Mouse (Mus musculus): ENCODE measurements around the gene Grhpr.
"Not testable (repeated sequence)": the region's sequence is repeated elsewhere in the genome, so short reads cannot be mapped to it uniquely, and the experiment has no call there.

The Grhpr gene

GRCm38 (mm10) chr4:44981280-44981973 is at the start of gene Grhpr:
Gene Grhpr, plus strand, starts transcription at chr4:44981395.
- DNase-seq (ENCODE audit: low read depth, low spot score) = peak; percentile 88

- DNase-seq (ENCODE audit: low read depth, low spot score) = peak; percentile 55
These were observed 49.5 kb upstream of the Grhpr start for GRCm38 (mm10) chr4:44931732-44932131.

DNA sequence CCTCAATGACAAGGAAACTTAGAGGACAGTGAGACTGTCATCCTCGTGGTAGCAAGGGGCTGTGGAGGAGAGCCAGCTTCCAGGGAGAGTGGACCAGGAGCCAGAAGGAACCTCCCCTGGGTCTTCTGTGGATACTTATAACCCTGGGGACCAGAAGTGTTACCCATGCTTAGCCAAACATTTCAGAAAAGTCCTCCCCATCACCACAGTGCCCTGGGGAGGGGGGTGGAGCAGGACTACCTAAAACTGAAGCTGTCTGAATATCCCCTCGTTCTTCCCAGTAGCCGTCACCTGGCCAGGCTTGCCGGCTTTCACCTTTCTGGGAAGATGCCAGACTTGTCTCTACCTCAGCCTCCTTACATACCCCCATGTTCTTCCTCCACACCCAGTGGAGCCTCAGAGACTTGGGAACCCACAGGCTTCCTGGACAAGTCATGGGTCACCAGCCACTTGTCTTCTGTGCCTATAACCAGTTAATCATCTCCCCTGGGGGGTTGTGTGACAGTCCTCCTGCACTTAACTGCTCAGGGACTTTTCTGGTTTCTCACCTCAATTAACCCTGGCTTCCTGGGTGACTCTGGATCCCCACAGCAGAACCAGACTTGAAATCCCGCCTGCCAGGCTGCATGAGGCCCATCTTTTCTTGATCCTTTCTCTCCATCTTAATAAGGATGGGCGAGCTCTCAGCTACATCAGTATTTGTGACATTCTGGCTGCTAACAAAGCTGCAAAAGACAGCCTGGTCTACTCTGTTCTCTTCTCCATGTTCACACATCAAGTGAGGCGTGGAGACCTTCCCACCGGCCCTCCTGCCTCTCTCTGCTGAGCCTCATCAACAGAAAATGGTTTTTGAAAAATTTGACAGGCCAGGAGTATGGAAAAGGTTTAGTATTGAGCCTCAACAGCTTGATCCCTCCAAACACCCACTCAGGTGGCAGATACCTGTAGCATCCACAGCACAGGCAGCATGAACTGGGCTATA is 42.5 kb upstream of the Grhpr start:
- DNase-seq (ENCODE audit: low read depth, low spot score) = no peak

GRCm38 (mm10) chr4:44939576-44940249 is 41.5 kb upstream of the Grhpr start:
- DNase-seq (ENCODE audit: low read depth, low spot score) = no peak

DNA sequence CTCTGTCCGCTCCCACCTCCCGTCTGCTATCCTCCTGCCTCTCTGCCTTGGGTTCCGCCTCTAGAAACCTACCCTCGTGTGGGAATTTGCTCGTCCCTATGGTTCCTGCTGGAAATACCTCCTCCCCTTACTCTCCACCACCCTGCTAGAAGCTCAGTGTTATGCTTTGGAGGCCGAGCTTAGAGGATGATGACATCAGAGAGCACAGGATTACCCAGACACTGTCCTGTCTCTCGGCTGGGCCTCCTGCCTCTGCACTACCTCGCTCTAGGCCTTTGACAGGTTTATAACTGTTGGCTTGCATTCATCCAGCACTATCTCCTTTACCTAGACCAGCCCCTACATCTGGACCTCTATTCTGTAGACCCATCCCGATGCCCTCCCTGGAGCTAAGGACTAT is 40.9 kb upstream of the Grhpr start:
- no peak for DNase-seq (ENCODE audit: low read depth, low spot score)

- no peak for DNase-seq (ENCODE audit: low read depth, low spot score)
These were observed 39.0 kb upstream of the Grhpr start for GRCm38 (mm10) chr4:44942237-44942636.

DNA sequence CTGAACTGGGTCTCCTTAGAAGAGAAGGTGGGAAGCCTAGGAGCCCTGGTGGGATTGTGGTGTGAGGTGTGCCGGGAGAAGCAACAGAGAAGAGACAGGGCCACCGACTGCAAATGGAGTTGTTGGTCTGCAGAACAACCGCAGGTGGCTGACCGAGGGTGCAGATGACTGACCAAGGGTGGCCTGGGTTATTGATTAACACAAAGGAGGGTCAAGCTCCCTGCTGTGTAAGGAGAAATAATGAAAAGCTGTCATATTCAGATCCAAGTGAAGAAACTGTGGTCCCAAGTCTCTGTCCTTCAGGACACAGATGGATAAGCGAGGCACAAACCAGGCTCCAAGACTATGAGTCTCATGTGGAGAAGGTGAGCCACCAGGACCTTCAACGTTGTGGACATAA is 37.7 kb upstream of the Grhpr start:
- DNase-seq (ENCODE audit: low read depth, low spot score) = no peak

- no peak for DNase-seq (ENCODE audit: low read depth, low spot score)
These were observed 36.6 kb upstream of the Grhpr start for GRCm38 (mm10) chr4:44944426-44945075.

DNA sequence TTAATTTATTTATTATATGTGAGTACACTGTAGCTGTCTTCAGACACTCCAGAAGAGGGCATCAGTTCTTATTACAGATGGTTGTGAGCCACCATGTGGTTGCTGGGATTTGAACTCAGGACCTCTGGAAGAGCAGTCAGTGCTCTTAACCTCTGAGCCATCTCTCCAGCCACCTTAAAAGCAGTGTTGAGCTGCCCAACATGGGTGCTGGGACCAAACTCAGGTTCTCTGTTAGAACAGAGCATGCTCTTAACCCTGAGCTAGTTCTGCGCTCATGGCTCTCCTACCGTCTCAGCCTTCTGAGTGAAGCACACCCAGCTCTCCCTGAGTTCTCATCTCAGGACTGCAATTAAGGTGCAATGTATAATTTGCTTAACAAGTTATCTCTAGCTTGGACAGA is 35.1 kb upstream of the Grhpr start:
- DNase-seq (ENCODE audit: low read depth, low spot score) = not testable (repeated sequence)

DNA sequence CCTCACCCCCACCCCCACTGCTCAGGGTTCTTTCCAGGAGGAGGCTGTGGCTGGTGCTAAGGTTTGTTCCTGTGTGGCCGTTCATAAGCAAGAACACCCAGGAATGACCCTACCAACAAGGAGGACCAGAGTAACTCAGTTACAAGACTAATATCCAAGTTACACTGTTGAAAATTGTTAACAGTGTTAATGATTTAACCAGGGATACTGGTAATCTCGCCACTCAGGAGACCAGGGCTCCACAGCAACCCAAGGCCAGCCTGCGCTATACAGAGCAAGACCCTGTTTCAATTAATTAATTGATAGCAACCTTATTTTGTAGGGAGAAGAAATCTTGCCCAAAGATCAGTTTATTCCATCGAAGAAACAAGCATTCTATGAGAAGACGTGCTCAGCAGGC is 33.7 kb upstream of the Grhpr start:
- no peak for DNase-seq (ENCODE audit: low read depth, low spot score)

DNA sequence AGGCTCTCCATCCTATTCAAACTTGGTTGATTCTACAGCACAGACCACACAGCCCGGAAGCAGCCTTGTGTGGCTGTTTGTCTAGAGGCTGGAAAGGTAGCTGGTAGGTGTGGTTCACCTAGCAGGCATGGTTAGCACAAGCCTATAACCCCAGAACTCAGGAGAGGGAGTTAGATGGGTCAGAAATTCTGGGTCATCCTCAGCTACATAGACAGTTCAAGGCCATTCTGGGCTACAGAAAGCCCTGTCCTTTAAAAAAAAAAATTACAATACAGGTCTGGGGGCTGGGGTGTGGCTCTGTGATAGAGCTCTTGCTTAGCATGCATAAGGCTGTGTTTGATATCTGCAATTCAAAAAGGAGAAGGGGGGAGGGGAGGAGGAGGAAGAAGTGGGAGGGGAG is 32.9 kb upstream of the Grhpr start:
- DNase-seq (ENCODE audit: low read depth, low spot score) = no peak

DNA sequence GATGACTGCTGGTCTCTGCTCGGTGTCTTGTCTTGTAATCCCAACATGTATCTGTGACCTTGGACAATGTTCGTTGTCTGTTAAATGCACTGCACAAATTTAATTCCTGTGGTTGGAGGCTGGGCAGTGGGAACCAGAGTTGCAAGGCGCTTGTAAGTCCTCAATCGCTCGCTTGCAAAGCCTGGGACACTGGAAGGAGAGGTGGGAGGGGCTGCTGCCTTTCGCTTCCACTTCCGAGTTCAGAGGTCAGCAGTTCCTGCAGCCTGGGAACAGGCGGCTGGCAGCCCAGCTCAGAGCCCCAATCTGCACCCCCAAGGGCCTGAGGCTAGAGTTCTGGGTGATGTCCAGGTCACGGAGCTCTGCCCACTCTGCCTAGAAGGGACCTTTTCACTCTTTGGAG is 28.2 kb upstream of the Grhpr start:
- no peak for DNase-seq (ENCODE audit: low read depth, low spot score)

DNA sequence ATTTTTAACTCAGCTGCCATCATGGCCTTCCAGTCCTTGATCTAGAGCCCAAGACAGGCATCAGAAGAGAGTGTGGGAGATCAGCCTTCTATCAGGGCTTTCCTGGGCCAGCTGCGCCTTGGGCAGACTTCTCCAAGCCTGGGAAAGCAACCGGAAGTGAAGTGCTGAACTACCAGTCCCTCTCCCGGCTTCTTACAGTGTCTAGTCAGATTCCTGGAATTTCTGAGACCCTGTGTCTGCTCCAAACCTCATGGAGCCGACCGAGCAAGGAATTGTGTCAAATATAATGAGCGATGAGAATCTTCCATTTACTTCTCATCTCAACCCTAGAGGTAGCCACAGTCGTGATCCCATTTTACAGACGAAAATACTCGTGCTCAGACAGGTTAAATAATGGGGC is 22.4 kb upstream of the Grhpr start:
- DNase-seq (ENCODE audit: low read depth, low spot score) = no peak

- no peak for DNase-seq (ENCODE audit: low read depth, low spot score)
These were observed 22.0 kb upstream of the Grhpr start for GRCm38 (mm10) chr4:44959220-44959619.

DNA sequence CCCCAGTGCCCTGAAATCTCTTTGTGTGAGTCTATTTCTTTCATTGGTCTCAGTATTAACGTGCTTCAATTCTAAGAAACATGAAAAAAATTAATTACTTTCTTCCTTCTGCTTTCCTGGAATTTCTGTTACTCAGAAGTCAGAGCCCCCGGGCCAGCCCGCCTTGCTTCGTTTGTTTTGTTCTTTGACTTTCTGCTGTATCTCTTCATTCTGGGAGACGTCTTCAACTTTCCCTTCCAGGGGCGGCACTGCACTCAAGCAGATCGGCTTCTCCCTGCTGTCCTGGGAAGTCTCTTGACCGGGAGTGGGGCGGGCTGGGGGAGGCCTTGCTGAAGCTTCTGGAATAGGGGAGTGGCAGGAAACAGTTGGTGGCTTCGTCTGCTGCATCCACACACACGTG is 18.0 kb upstream of the Grhpr start:
- no peak for DNase-seq (ENCODE audit: low read depth, low spot score)

GRCm38 (mm10) chr4:44965175-44965574 is 16.0 kb upstream of the Grhpr start:
- no peak for DNase-seq (ENCODE audit: low read depth, low spot score)

DNA sequence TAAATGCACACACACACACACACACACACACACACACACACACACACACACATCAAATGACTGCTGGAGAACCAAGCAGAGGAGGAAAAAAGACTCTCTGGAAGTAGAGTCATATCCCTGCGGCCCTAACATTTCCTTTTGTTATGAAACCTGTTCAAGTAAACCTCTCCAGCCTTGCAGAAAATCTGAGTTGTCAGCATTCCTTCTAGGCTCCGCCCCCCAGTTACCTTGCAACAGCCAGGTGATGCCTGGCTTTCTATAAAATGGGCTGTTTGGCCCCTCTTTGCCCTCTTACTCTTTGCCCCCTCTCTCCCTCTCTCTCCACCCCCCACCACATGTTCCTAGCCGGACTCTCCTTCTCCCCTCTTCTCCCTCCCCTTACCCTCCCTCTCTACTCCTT is 15.5 kb upstream of the Grhpr start:
- DNase-seq (ENCODE audit: low read depth, low spot score) = no peak

- DNase-seq (ENCODE audit: low read depth, low spot score) = no peak
These were observed 13.8 kb upstream of the Grhpr start for GRCm38 (mm10) chr4:44967402-44967801.

- no peak for DNase-seq (ENCODE audit: low read depth, low spot score)
These were observed 11.1 kb upstream of the Grhpr start for GRCm38 (mm10) chr4:44970056-44970455.

- peak; percentile 62 for DNase-seq (ENCODE audit: low read depth, low spot score)
These were observed 10.5 kb upstream of the Grhpr start for GRCm38 (mm10) chr4:44970612-44971110.

- peak; percentile 97 for DNase-seq (ENCODE audit: low read depth, low spot score)
These were observed 7.7 kb upstream of the Grhpr start for GRCm38 (mm10) chr4:44973450-44973849.

DNA sequence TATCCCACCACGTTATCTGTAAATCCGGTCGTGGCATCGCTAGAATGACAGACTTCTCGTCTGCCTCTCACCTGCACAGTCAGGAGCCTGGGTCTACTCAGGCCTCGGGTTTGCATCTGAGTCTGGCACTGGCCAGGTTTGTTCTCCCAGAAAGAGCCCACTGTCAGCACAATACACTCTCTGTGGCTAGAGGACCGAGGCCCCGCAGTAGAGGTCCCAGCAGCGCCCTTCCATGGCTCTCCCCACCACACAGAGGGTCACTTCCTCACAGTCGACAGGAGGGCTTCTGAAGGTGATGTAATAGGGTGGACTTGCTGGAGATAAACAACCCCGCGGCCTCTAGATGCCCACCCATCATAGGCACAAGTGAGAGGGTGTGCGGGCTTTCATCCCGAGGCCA is 7.3 kb upstream of the Grhpr start:
- no peak for DNase-seq (ENCODE audit: low read depth, low spot score)

All from brain, adult 2 months (tissue).